Mouse (Mus musculus): ENCODE measurements around the gene Chil5. TPM values are rescaled to one million over a fixed set of nuclear protein-coding genes. Genes with fewer than 3 reads are reported as not detected.
"Not testable (repeated sequence)": the region's sequence is repeated elsewhere in the genome, so short reads cannot be mapped to it uniquely, and the experiment has no call there.

The Chil5 gene
- polyA plus RNA-seq, 1 experiment from 2014 or later = not detected

GRCm38 (mm10) chr3:105989611-105990010, 43.0 kb downstream of the Chil5 start:
- H3K27ac ChIP-seq; H3K4me3 ChIP-seq (ENCODE audit: inconsistent target); H3K36me3 ChIP-seq (ENCODE audit: inconsistent target); H3K79me2 ChIP-seq (ENCODE audit: inconsistent target): not testable (repeated sequence)
- 91% methylated on average over 5 of the region's 5 CpGs for WGBS (ENCODE audit: missing documents)

DNA sequence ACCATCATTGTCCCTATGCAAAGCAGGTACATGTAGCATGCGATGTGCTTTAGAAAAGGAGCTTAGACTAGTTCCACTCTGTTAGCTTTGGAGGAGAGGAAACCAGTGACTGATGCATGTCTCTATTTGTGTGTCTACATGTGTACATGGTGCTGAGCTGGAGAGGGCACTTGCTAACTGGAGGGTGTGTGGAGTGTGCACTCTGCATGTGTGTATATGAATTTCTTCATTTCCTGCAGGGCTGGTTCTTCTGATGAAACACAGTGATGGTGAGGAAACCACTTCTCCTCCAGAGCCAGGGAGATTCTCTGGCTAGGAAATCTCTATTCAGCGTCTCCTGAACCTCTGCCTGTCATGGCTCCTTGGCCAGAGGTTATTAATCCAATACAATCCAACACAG, 58.4 kb downstream of the Chil5 start:
- Histone ChIP-seq H3K79me2 (ENCODE audit: inconsistent target) (no peaks in the 10 kb centered on the region), H3K27ac (no peak overlapping the region), H3K36me3 (ENCODE audit: inconsistent target) (0 out of 2 replicates have a peak, but pooled peaks cover 2% of the 10 kb centered on the region), H3K4me3 (ENCODE audit: inconsistent target) (no peak overlapping the region)
- WGBS (ENCODE audit: missing documents) = 47% methylated on average over 2 of the region's 2 CpGs

DNA sequence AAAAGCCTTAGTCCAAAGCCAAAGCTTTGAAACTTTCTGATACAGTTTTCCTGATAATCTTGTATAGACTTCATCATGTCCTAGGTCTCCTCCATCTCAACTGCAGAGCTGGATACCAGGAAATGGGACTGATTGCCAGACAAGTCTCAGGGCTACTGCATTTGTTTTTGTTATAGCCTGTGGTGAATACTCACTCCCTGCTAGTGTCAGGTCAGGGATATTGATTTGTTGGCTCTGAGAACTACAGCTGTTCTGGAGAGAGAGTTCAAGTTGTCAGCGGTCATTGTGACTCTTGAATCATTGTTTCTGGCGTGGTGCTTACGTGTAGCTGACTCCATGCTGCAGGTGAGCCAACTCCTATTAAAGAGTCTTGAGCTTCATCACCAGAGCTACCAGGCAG, 59.2 kb downstream of the Chil5 start, which contains the start of gene Ovgp1:
Ovgp1 (plus strand) TSS at position 301 of the 400 bp plus-strand sequence.
- 96% methylated on average over 3 of the region's 3 CpGs for WGBS (ENCODE audit: missing documents)
- no peaks in the 10 kb centered on the region for H3K79me2 ChIP-seq (ENCODE audit: inconsistent target)
- peaks cover 9% of the 10 kb centered on the region; the same call in 1 of the 2 replicates for H3K36me3 ChIP-seq (ENCODE audit: inconsistent target)
- no peak within 1 kb of the TSS for H3K27ac ChIP-seq
- no peak within 1 kb of the TSS for H3K4me3 ChIP-seq (ENCODE audit: inconsistent target)

DNA sequence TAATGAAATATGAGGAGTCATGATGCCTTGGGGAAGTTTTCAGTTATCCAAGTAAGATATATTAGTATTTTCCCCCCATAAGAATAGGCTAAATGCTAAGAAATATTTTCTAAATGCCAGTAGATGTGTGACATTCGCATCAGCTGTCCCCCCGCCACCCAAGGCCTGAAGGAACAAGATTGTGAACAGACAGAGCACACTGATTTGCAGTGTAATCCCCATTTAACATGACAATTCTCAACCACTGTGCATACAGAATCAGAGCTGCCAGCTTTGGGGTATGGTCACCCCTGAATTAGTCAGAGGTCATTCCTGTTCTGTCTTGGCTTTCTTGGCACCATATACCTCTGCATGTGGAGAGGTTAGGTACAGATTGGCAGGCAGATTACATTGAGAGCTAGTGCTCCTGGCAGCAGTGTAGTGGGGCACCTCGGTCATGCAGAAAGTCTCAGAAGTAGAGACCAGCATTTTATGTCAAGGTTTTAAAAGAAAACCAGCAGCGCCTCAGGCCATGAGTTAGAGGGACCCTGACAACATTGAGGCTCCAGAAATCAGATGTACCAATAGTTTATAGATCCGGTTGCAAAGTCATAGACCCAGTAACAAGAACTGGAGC, 60.7 kb downstream of the Chil5 start:
- 93% methylated on average over 5 of the region's 5 CpGs for WGBS (ENCODE audit: missing documents)
- H3K27ac ChIP-seq = no peak overlapping the region
- no peaks in the 10 kb centered on the region for H3K79me2 ChIP-seq (ENCODE audit: inconsistent target)
- no peak overlapping the region for H3K4me3 ChIP-seq (ENCODE audit: inconsistent target)
- H3K36me3 ChIP-seq (ENCODE audit: inconsistent target) = peaks cover 18% of the 10 kb centered on the region; the same call in 1 of the 2 replicates

Other genes with a start within 250 kb of the Chil5 start
- 119 to 125 TPM (median 119 TPM) in 3 replicates for gene Rap1a, start 231.5 kb downstream of the Chil5 start, polyA plus RNA-seq (2018)
- 0.30 to 1.9 TPM (median 1.1 TPM) in 3 replicates for gene Adora3, start 162.0 kb downstream of the Chil5 start, polyA plus RNA-seq (2018)
- 0.26 to 0.61 TPM in 2 of 3 replicates, not detected in the other for gene Tmigd3, start 161.9 kb downstream of the Chil5 start, polyA plus RNA-seq (2018)
- gene I830077J02Rik, start 100.2 kb downstream of the Chil5 start, polyA plus RNA-seq (2018) = 5.4 to 14.3 TPM (median 11.3 TPM) in 3 replicates
- 11.7 to 27.3 TPM (median 12.7 TPM) in 3 replicates for gene Wdr77, start 73.4 kb downstream of the Chil5 start, polyA plus RNA-seq (2018)
- 178 to 432 TPM (median 247 TPM) in 3 replicates for gene Atp5f1, start 72.7 kb downstream of the Chil5 start, polyA plus RNA-seq (2018)
- gene Ovgp1, start 59.1 kb downstream of the Chil5 start, polyA plus RNA-seq (2018) = 0.10 to 0.22 TPM (median 0.20 TPM) in 3 replicates
- gene Pifo, start 18.2 kb downstream of the Chil5 start, polyA plus RNA-seq (2018) = not detected in 3 replicates
- not detected in 3 replicates for gene Chia1, start 80.4 kb upstream of the Chil5 start, polyA plus RNA-seq (2018)
- gene Chil3, start 134.8 kb upstream of the Chil5 start, polyA plus RNA-seq (2018) = 18.5 to 22.7 TPM (median 21.0 TPM) in 3 replicates
- gene Chil4, start 186.7 kb upstream of the Chil5 start, polyA plus RNA-seq (2018) = not detected in 3 replicates